In genomic region chr7:3370407-3370806, GRCm38 (mm10) we compare ENCODE assay signal across 32 mouse cellular contexts. TPM values are rescaled to one million over a fixed set of nuclear protein-coding genes. Genes with fewer than 3 reads are reported as not detected.
DNase-seq lines count a peak whose midpoint lies in the region; ATAC-seq and TF ChIP-seq lines count a peak whose summit lies in the region.
"Had no signal": no experiment of that assay in that cellular context is flagged by ENCODE, and none has a peak within 500 bp of the region (broad histone marks: within the 10 kb centered on the region; RNA-seq: fewer than 3 reads in every experiment).

No protein-coding gene starts in this region.

- H3K4me2 ChIP-seq in kidney, postnatal 0 days (ENCODE audit: low read length): no peak overlapping the region
- H3K4me2 ChIP-seq in kidney, embryonic 15.5 days: no peak overlapping the region
- no peak overlapping the region for H3K4me2 ChIP-seq in lung, postnatal 0 days (replicated peaks; ENCODE audit: low read depth, low read length)
- H3K4me2 ChIP-seq: embryonic facial prominence, embryonic 13.5 days; forebrain, embryonic 15.5 days; heart, embryonic 12.5 days; hindbrain, embryonic 13.5 days; liver, embryonic 12.5 days had no signal

- TF ChIP-seq EP300 in lung, postnatal 0 days (IDR thresholded peaks at IDR 0.05): no peak

- H3K4me1 ChIP-seq in kidney, postnatal 0 days (replicated peaks; ENCODE audit: insufficient read depth, low read length): 0 out of 2 replicates have a peak, but pooled peaks cover 4% of the 10 kb centered on the region
- H3K4me1 ChIP-seq in kidney, embryonic 15.5 days: peaks cover 22% of the 10 kb centered on the region
- no peaks in the 10 kb centered on the region for H3K4me1 ChIP-seq in lung, postnatal 0 days (ENCODE audit: insufficient read depth, low read depth, low read length)

- no peaks in the 10 kb centered on the region for H3K36me3 ChIP-seq in kidney, postnatal 0 days (ENCODE audit: insufficient read depth, low read length)
- H3K36me3 ChIP-seq in kidney, embryonic 15.5 days: no peaks in the 10 kb centered on the region
- no peaks in the 10 kb centered on the region for H3K36me3 ChIP-seq in lung, postnatal 0 days (ENCODE audit: insufficient read depth, low read length)
- H3K36me3 ChIP-seq: heart, embryonic 12.5 days; liver, embryonic 12.5 days had no signal

- H3K4me3 ChIP-seq in kidney, postnatal 0 days (replicated peaks; ENCODE audit: low read depth, low read length): no peak overlapping the region
- H3K4me3 ChIP-seq in kidney, embryonic 15.5 days (replicated peaks): no peak overlapping the region
- H3K4me3 ChIP-seq in lung, postnatal 0 days (ENCODE audit: low read depth, low read length): no peak overlapping the region
- H3K4me3 ChIP-seq: embryonic facial prominence, embryonic 13.5 days; forebrain, embryonic 10.5 days; forebrain, embryonic 15.5 days; gastrocnemius, adult 2 months; heart, adult 2 months; heart, embryonic 12.5 days; hindbrain, embryonic 13.5 days; liver, embryonic 12.5 days had no signal

- 39% methylated on average over 4 of the region's 4 CpGs for WGBS in kidney, postnatal 0 days
- 39% methylated on average over 4 of the region's 4 CpGs for WGBS in kidney, embryonic 15.5 days
- WGBS in lung, postnatal 0 days: 36% methylated on average over 4 of the region's 4 CpGs

- DNase-seq in kidney, postnatal 0 days (ENCODE audit: low spot score): peak; percentile 66
- DNase-seq in lung, postnatal 0 days (ENCODE audit: low spot score): peak; percentile 32
- DNase-seq in lung, postnatal 4 days: no peak
- DNase-seq in ES-CJ7 (ENCODE audit: low read depth, low spot score): peak; percentile 74
- DNase-seq in ZHBTc4 (ENCODE audit: low read depth, low spot score): peak; percentile 56
- no peak for DNase-seq in T-cell, adult 2 months (ENCODE audit: low spot score)
- DNase-seq: adrenal gland, adult 8-10 months; B cell, adult 2 months; cerebellum, adult 11 months; cerebellum, adult 9-11 months; embryo, embryonic 11 days; gastrocnemius, adult 2 months; heart, adult 2 months; heart, postnatal 4 days; kidney, adult 11 months; layer of hippocampus, postnatal 36 days; left cerebral cortex, postnatal 4 days; liver, postnatal 0 days; right cerebral cortex, postnatal 25 days; thymus, adult 18-20 months; thymus, postnatal 25 days had no signal

- H3K9ac ChIP-seq in kidney, postnatal 0 days (ENCODE audit: low read depth, low read length): no peak overlapping the region
- no peak overlapping the region for H3K9ac ChIP-seq in kidney, embryonic 15.5 days
- no peak overlapping the region for H3K9ac ChIP-seq in lung, postnatal 0 days (replicated peaks; ENCODE audit: low read depth)
- H3K9ac ChIP-seq: embryonic facial prominence, embryonic 13.5 days; forebrain, embryonic 15.5 days; heart, embryonic 12.5 days; hindbrain, embryonic 13.5 days; liver, embryonic 12.5 days; liver, postnatal 0 days had no signal

- H3K27ac ChIP-seq in kidney, postnatal 0 days: no peak overlapping the region
- H3K27ac ChIP-seq in kidney, embryonic 15.5 days: no peak overlapping the region
- H3K27ac ChIP-seq in lung, postnatal 0 days (ENCODE audit: low read length): no peak overlapping the region
- H3K27ac ChIP-seq: embryonic facial prominence, embryonic 13.5 days; forebrain, embryonic 10.5 days; forebrain, embryonic 15.5 days; gastrocnemius, adult 2 months; heart, adult 2 months; hindbrain, embryonic 13.5 days; liver, embryonic 12.5 days; macrophage; stomach, postnatal 0 days had no signal

- TF ChIP-seq CTCF in kidney, postnatal 0 days (IDR thresholded peaks at IDR 0.05; ENCODE audit: low read depth): no peak
- no peak for TF ChIP-seq CTCF in lung, postnatal 0 days (IDR thresholded peaks at IDR 0.05)

- H3K9me3 ChIP-seq in kidney, postnatal 0 days (replicated peaks; ENCODE audit: low read length): no peaks in the 10 kb centered on the region
- H3K9me3 ChIP-seq in kidney, embryonic 15.5 days (replicated peaks): no peaks in the 10 kb centered on the region
- H3K9me3 ChIP-seq in lung, postnatal 0 days (ENCODE audit: low read length): no peaks in the 10 kb centered on the region
- H3K9me3 ChIP-seq: embryonic facial prominence, embryonic 13.5 days; forebrain, embryonic 10.5 days; forebrain, embryonic 15.5 days; heart, embryonic 12.5 days; hindbrain, embryonic 13.5 days; liver, embryonic 12.5 days had no signal

- H3K27me3 ChIP-seq in kidney, postnatal 0 days (ENCODE audit: insufficient read depth, low read length): no peaks in the 10 kb centered on the region
- H3K27me3 ChIP-seq in kidney, embryonic 15.5 days: peaks cover 16% of the 10 kb centered on the region
- H3K27me3 ChIP-seq in lung, postnatal 0 days (replicated peaks; ENCODE audit: insufficient read depth, low read length): 0 out of 2 replicates have a peak, but pooled peaks cover 5% of the 10 kb centered on the region
- H3K27me3 ChIP-seq: forebrain, embryonic 15.5 days had no signal

- no peak for ATAC-seq in kidney, postnatal 0 days (replicated peaks; ENCODE audit: low FRiP score, low read depth)
- no peak for ATAC-seq in kidney, embryonic 15.5 days (replicated peaks; ENCODE audit: low FRiP score)
- no peak for ATAC-seq in lung, postnatal 0 days
- ATAC-seq: forebrain, embryonic 15.5 days; liver, embryonic 12.5 days; liver, postnatal 0 days; midbrain, embryonic 16.5 days had no signal

RNA-seq across cellular contexts. Expression of gene Cacng8, which starts 20.1 kb away (rescaled TPM):
- polyA plus RNA-seq in kidney, postnatal 0 days (2015; fragmentation: Nextera tagmentation; extraction: Ambion mirVana): 0.67 and 1.1 TPM in 2 replicates
- polyA plus RNA-seq in kidney, embryonic 15.5 days (2015; fragmentation: Nextera tagmentation; extraction: Ambion mirVana): 1.9 and 2.3 TPM in 2 replicates
- polyA plus RNA-seq in lung, postnatal 0 days (2015; fragmentation: Nextera tagmentation; extraction: Ambion mirVana): 0.13 TPM in 1 of 2 replicates, not detected in the other
- polyA plus RNA-seq: heart, adult 2 months; heart, postnatal 0 days; liver, postnatal 0 days; macrophage had no signal

RNA-seq across cellular contexts. Expression of gene Cacng7, which starts 37.7 kb away (rescaled TPM):
- 0.64 and 0.83 TPM in 2 replicates for polyA plus RNA-seq in kidney, postnatal 0 days (2015; fragmentation: Nextera tagmentation; extraction: Ambion mirVana)
- 0.90 and 1.00 TPM in 2 replicates for polyA plus RNA-seq in kidney, embryonic 15.5 days (2015; fragmentation: Nextera tagmentation; extraction: Ambion mirVana)
- polyA plus RNA-seq in lung, postnatal 0 days (2015; fragmentation: Nextera tagmentation; extraction: Ambion mirVana): 0.25 and 0.48 TPM in 2 replicates
- polyA plus RNA-seq: macrophage had no signal

RNA-seq across cellular contexts. Expression of gene Cacng6, which starts 53.6 kb away (rescaled TPM):
- polyA plus RNA-seq in kidney, postnatal 0 days (2015; fragmentation: Nextera tagmentation; extraction: Ambion mirVana): 0.11 TPM in 1 of 2 replicates, not detected in the other
- 0.62 and 1.5 TPM in 2 replicates for polyA plus RNA-seq in kidney, embryonic 15.5 days (2015; fragmentation: Nextera tagmentation; extraction: Ambion mirVana)
- polyA plus RNA-seq in lung, postnatal 0 days (2015; fragmentation: Nextera tagmentation; extraction: Ambion mirVana): not detected in 2 replicates
- polyA plus RNA-seq: liver, postnatal 0 days; macrophage; midbrain, embryonic 16.5 days had no signal

Comparison
In these comparisons a context has a peak if more than half of its experiments do, and no peak if none do; other contexts are left out.
1. DNase-seq: peak in kidney, postnatal 0 days (single experiment), lung, postnatal 0 days (single experiment), ES-CJ7 (single experiment) and ZHBTc4 (single experiment); none in lung, postnatal 4 days (0 of 2) and T-cell, adult 2 months (single experiment).